Mouse (Mus musculus): ENCODE data around the gene Timp4. TPM values are rescaled to one million over a fixed set of nuclear protein-coding genes. Genes with fewer than 3 reads are reported as not detected.

Timp4 gene
- total RNA-seq (2021), result 10 to 100 TPM; 16.8 to 20.1 TPM
- long read RNA-seq, experiment 1, full-length matches to known transcripts, result 37 of 45 reads
- long read RNA-seq, experiment 1, partial matches to known transcripts, result 1 of 45 reads
- long read RNA-seq, experiment 1, other reads (novel, unspliced or antisense), result 7 of 45 reads
- long read RNA-seq, experiment 2, full-length matches to known transcripts, result 35 of 49 reads
- long read RNA-seq, experiment 2, partial matches to known transcripts, result 3 of 49 reads
- long read RNA-seq, experiment 2, other reads (novel, unspliced or antisense), result 11 of 49 reads

GRCm38 (mm10) chr6:115252099-115252873 is at the start of gene Timp4:
Timp4 (minus strand) TSS chr6:115252205.
- no peak for DNase-seq (ENCODE audit: low spot score in 2 of 2)

- DNase-seq (ENCODE audit: low spot score in 2 of 2), result no peak
Measured at GRCm38 (mm10) chr6:115293877-115294276, 41.9 kb upstream of the Timp4 start.

DNA sequence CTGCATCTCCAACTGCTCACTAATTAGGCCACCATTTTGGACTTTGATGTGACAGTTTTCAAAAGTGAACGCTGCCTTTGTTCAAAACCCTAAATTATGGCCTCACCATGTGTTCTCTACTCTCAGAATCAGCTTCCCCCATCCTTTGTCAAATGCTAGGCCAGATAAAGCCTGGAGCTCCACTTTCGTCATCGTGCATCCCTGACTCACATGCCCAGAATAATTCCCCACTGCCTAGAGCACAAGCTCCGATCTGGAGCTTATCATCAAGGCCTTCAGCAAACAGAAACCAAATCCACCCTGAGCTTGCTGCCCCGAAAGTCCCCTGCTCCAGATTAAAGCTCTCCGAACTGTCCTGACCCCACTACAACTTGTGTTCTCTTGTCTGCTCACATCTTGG is 40.6 kb upstream of the Timp4 start:
- DNase-seq (ENCODE audit: low spot score in 2 of 2), result peak in 1 of 2 experiments; percentile 47

- DNase-seq (ENCODE audit: low spot score in 2 of 2), result peak in 1 of 2 experiments; percentile 42
Measured at GRCm38 (mm10) chr6:115291823-115292222, 39.8 kb upstream of the Timp4 start.

DNA sequence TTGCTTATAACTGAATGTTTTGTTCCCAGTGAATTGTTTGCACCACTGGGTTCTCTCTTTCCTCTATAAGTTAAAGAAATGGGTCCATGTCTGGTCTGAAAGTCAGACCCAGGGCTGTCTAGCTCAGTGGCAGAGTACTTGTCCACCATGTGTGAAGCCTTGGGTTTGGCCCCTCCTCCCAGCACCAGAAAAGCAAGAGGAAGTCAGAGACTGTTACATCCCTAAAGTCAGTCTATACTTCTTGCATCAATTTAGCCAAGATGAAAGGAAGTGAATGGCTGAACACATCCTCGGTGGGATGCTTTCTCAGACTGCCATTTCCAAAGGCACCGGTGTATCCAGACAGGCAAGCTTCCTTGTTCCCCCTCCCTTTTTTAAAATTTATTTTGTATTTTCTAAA is 39.1 kb upstream of the Timp4 start:
- no peak for DNase-seq (ENCODE audit: low spot score in 2 of 2)

DNA sequence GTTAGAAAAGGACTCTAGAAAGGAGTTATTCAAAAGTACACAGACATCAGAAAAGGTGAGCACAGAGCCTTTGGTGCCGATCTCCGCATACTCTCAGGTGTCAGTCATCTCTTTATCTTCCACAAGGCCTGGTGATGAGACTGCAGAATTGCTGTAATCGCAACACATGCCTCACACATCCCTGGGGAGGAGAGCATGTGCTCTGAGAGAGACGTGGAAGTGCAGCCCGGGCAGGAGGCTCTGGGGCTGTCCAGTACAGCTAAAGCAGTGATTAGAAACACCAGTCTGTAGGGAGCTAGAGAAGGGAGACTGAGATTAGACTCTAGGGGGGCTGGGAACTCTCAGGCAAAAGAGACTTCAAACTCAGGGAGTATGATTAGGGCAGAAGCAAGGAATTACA is 38.6 kb upstream of the Timp4 start:
- no peak for DNase-seq (ENCODE audit: low spot score in 2 of 2)

GRCm38 (mm10) chr6:115288223-115288622 is 36.2 kb upstream of the Timp4 start:
- no peak for DNase-seq (ENCODE audit: low spot score in 2 of 2)

GRCm38 (mm10) chr6:115286441-115286840 is 34.4 kb upstream of the Timp4 start:
- DNase-seq (ENCODE audit: low spot score in 2 of 2), result peak; percentile 45 to 61

- DNase-seq (ENCODE audit: low spot score in 2 of 2), result no peak
Measured at GRCm38 (mm10) chr6:115284153-115284552, 32.1 kb upstream of the Timp4 start.

DNA sequence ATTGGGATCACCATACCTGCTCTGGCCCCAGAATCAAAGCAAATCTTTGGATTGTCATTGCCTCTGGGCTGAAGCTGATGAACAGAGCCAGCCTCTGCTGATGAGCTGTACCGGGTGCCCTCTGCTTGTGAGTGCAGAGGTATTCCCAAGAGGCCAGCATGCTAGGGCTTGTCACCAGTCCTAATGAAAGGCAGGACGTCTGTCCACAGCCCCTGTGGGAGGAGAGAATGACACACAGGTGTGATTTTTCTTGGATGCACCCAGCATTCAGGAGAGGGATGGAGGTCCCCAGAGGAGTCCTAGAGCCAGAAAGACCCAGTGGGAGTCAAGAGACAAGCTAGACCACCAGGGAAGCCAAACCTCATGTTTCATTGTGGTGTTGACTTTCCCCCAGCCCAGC is 27.6 kb upstream of the Timp4 start:
- peak in 1 of 2 experiments; percentile 1 for DNase-seq (ENCODE audit: low spot score in 2 of 2)

DNA sequence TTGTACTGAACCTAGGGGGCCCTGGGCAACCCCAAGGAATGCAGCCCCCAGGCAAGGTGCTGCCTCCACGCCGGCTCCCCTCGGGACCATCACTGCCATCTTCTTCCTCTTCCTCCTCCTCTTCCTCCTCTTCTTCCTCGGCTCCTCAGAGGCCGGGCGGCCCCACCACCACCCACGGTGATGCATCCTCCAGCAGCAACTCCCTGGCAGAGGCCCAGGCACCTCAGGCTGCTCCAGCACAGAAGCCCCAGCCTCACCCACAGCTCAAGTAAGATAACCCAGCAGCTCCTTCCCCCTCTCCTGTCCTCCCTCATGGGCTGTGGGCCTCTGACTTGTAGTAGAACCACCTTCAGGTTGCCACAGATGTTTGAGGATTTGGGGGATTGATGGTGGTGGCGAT is 26.1 kb upstream of the Timp4 start:
- DNase-seq (ENCODE audit: low spot score in 2 of 2), result peak; percentile 46 to 61

- DNase-seq (ENCODE audit: low spot score in 2 of 2), result no peak
Measured at GRCm38 (mm10) chr6:115275116-115275815, 23.3 kb upstream of the Timp4 start.

GRCm38 (mm10) chr6:115274705-115275104 is 22.7 kb upstream of the Timp4 start:
- DNase-seq (ENCODE audit: low spot score in 2 of 2), result no peak

- no peak for DNase-seq (ENCODE audit: low spot score in 2 of 2)
Measured at GRCm38 (mm10) chr6:115273346-115273745, 21.3 kb upstream of the Timp4 start.

DNA sequence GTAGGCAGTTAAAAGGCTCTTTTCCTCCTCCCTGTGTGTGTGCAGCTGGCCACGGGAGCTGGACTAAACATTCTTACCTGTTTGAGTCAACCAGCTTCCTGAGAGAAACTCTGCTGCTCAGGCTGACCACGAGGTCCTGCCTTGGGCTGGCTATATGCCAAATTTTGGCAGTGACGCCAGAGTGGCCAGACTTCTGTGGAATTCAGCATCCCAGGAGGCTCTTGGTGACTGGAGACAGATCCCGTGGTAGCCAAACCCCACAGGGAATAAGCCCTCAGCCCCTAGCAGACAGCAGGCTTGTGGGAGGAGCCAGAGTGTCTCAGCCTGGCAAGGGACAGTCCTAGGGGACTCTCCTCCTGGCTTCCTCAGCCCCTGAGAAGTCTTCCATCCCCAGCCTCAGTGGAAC is 19.9 kb upstream of the Timp4 start:
- no peak for DNase-seq (ENCODE audit: low spot score in 2 of 2)

DNA sequence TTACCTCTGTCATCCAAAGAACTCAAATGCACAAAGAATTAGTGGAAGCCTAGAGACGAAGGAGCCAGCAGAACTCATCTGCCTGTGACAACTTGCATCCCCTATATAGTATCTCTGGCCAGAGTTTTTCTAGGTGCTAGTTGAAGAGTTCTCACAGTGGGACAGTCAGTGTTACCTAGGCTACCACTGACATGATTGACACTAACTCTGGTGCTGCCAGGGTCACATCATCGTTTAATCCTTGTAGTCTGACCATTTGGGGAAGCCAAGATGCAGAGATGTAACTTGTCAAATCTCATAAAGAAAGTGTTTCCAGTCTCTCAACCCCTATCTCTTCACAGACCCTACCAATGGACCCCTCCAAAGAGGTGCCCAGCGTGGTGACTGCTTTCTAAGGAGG is 19.3 kb upstream of the Timp4 start:
- no peak for DNase-seq (ENCODE audit: low spot score in 2 of 2)

- DNase-seq (ENCODE audit: low spot score in 2 of 2), result no peak
Measured at GRCm38 (mm10) chr6:115270085-115270484, 18.1 kb upstream of the Timp4 start.

GRCm38 (mm10) chr6:115269561-115269960 is 17.6 kb upstream of the Timp4 start:
- no peak for DNase-seq (ENCODE audit: low spot score in 2 of 2)

GRCm38 (mm10) chr6:115268551-115269385 is 16.8 kb upstream of the Timp4 start:
- no peak for DNase-seq (ENCODE audit: low spot score in 2 of 2)

GRCm38 (mm10) chr6:115267916-115268315 is 15.9 kb upstream of the Timp4 start:
- DNase-seq (ENCODE audit: low spot score in 2 of 2), result peak; percentile 74 to 76

- no peak for DNase-seq (ENCODE audit: low spot score in 2 of 2)
Measured at GRCm38 (mm10) chr6:115266791-115267190, 14.8 kb upstream of the Timp4 start.

Data from left cerebral cortex, adult 18-20 months (tissue).